Mouse (Mus musculus) heart, adult 2 months (tissue): ENCODE measurements around the gene Endov. TPM values are rescaled to one million over a fixed set of nuclear protein-coding genes. Genes with fewer than 3 reads are reported as not detected.
A peak's percentile ranks its signal among the peaks of the same experiment; 100 is the strongest.

Experiments used
- DNase-seq, 2 experiments: peaks; one replicate each; pipeline ENCODE4 v3.0.0; 2021
- H3K27ac ChIP-seq: fragments of 200-600 bp; 2 replicates; pipeline ENCODE4 v1.8.1; 2022
- H3K27me3 ChIP-seq: fragments of 200-500 bp; 2 replicates; pipeline ENCODE4 v1.6.1; 2012; ENCODE audit warnings: mild to moderate bottlenecking, low read length, inconsistent platforms, mixed read lengths; ENCODE audit not compliant: control insufficient read depth, insufficient read depth
- H3K36me3 ChIP-seq: fragments of 200-500 bp; 2 replicates; pipeline ENCODE4 v1.6.1; 2012; ENCODE audit warnings: low read length, inconsistent platforms; ENCODE audit not compliant: control insufficient read depth, insufficient read depth
- H3K4me1 ChIP-seq: fragments of 200-500 bp; 2 replicates; pipeline ENCODE4 v1.6.1; 2011; ENCODE audit warnings: low read length; ENCODE audit not compliant: control insufficient read depth, insufficient read depth
- H3K4me3 ChIP-seq: fragments of 200-600 bp; 2 replicates; pipeline ENCODE4 v1.8.1; 2022
- H3K79me2 ChIP-seq: fragments of 200-500 bp; replicated peaks from 2 replicates; pipeline ENCODE4 v1.6.1; 2012; ENCODE audit warnings: mild to moderate bottlenecking, inconsistent platforms, low read length, moderate library complexity, mixed read lengths; ENCODE audit not compliant: control insufficient read depth, insufficient read depth
- H3K9ac ChIP-seq: fragments of 200-500 bp; 2 replicates; pipeline ENCODE4 v1.6.1; 2012; ENCODE audit warnings: low read depth, mild to moderate bottlenecking, control low read depth, inconsistent platforms, low read length, mixed read lengths
- CTCF ChIP-seq: fragments of 200-600 bp; IDR thresholded peaks from 2 replicates; pipeline ENCODE4 v1.8.1; 2022; ENCODE audit warnings: antibody characterized with exemption, mild to moderate bottlenecking, moderate library complexity
- EP300 ChIP-seq: fragments of 200-500 bp; IDR thresholded peaks from 2 replicates; pipeline ENCODE4 v1.6.1; 2011; ENCODE audit warnings: low read depth, low read length, control low read depth; ENCODE audit not compliant: insufficient read depth
- POLR2A ChIP-seq: fragments of 200-500 bp; IDR thresholded peaks from 2 replicates; pipeline ENCODE4 v1.6.1; 2011; ENCODE audit warnings: mild to moderate bottlenecking, low read depth, low read length, control low read depth; ENCODE audit not compliant: insufficient read depth
- WGBS: fragments of 180-500 bp; shearing (Covaris S2); methylation state at CpG from one replicate; pipeline ENCODE4 v1.1.7; 2018; 5-methylcytosine and 5-hydroxymethylcytosine counted together
- intact Hi-C: fragments of 180-260 bp; cut with DNase I; formaldehyde crosslinking; loops from one replicate; pipeline ENCODE4 v1.15.1; 2025
- polyA plus RNA-seq: library from polyadenylated mRNA; depleted of rRNA; stranded (reverse); fragments of >200 nt; gene quantifications from 2 replicates; pipeline ENCODE4 v1.2.3, GENCODE M21; 2012
- total RNA-seq, 2 experiments: library from RNA; stranded (reverse); gene quantifications; 2 replicates each; pipeline ENCODE4 v1.2.3; 2021

Endov gene
- total and polyA plus RNA-seq, 3 experiments: 6.9 to 7.3 (median 6.9) TPM

DNA sequence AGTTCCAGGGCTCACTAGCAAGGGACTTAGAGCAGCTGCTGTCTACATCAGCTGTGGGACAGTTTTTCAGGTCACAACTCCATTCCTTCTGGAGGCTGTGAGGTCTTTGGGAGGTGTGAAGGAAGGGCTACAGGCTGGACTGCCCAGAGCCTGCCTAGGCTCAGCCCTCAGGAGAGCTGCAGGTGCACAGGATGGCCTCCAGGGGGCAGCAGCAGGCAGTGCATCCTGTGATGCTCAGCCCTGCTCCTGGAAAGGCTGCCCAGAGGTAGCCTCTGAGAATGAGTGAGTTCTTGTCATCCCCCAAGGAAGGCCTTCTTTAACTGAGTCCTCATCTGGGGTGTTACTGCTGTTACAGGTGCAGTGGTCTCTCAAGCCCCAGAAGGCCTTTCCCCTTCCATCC lies 12.5 kb downstream of the Endov start:
- H3K27me3 ChIP-seq: no peaks in the 10 kb centered on the region
- no peak overlapping the region for H3K4me3 ChIP-seq
- H3K79me2 ChIP-seq: no peaks in the 10 kb centered on the region
- no peak overlapping the region for H3K9ac ChIP-seq
- intact Hi-C loops: loop anchor here (1.0 to 5.0 kb wide), 4 partner anchors 115 to 489 kb away; no protein-coding TSS in a partner anchor
- TF ChIP-seq EP300 (peak; percentile 76), CTCF (no peak), POLR2A (no peak)
- DNase-seq: peak; percentile 58 to 78
- no peak overlapping the region for H3K27ac ChIP-seq
- no peaks in the 10 kb centered on the region for H3K36me3 ChIP-seq
- H3K4me1 ChIP-seq: no peaks in the 10 kb centered on the region

DNA sequence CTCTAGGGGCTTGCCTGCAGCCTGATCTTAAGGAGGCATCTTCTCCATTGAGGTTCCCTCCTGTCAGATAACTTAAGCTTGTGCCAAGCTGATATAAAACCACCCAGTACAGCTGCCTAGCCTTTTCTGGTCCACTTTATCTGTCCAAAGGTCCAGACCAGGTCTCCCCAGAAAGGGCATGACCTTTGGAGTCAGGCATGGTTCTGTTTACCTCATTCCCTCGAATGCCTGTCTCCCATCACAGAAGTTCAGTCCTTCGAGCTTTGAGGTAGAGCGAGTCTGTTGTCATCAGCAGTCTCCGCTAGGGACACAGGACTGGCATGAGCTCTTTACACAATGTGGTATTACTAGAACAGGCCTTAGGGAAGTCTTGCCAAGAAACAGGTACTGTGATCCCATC lies 15.2 kb downstream of the Endov start:
- WGBS: 86% methylated on average over 4 of the region's 4 CpGs
- Histone ChIP-seq H3K9ac (no peak overlapping the region), H3K36me3 (no peaks in the 10 kb centered on the region), H3K79me2 (no peaks in the 10 kb centered on the region), H3K27ac (no peak overlapping the region), H3K4me1 (no peaks in the 10 kb centered on the region), H3K27me3 (no peaks in the 10 kb centered on the region), H3K4me3 (no peak overlapping the region)
- intact Hi-C loops: no loop called here
- no peak for DNase-seq
- no peak for TF ChIP-seq POLR2A
- TF ChIP-seq EP300: no peak
- TF ChIP-seq CTCF: no peak

DNA sequence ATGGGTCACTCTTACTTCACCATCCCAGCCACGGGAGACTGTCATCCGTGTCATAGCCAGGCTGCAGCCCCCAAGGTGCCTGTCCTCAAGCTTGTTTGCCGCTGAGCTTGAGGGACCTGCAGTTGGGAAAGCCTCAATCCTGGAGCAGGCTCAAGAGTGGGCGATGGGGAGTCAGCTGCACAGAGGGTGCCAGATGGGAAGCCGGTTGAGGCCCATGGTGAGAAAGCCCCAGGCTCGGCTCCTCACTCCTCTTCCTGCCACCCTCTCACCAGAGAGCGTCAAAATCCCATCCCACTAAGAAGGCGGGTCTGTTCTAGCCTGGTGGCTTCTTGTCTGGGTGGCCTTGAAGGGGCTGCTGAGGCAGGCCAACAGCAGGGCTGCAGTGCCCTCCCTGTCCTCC lies 16.6 kb downstream of the Endov start:
- H3K9ac ChIP-seq: no peak overlapping the region
- H3K4me3 ChIP-seq: no peak overlapping the region
- H3K79me2 ChIP-seq: no peaks in the 10 kb centered on the region
- TF ChIP-seq POLR2A: no peak
- no peak for TF ChIP-seq EP300
- TF ChIP-seq CTCF: no peak
- no peak for DNase-seq
- no peaks in the 10 kb centered on the region for H3K4me1 ChIP-seq
- no peak overlapping the region for H3K27ac ChIP-seq
- WGBS: 85% methylated on average over 8 of the region's 8 CpGs
- no peaks in the 10 kb centered on the region for H3K36me3 ChIP-seq
- H3K27me3 ChIP-seq: no peaks in the 10 kb centered on the region
- intact Hi-C loops: no loop called here

DNA sequence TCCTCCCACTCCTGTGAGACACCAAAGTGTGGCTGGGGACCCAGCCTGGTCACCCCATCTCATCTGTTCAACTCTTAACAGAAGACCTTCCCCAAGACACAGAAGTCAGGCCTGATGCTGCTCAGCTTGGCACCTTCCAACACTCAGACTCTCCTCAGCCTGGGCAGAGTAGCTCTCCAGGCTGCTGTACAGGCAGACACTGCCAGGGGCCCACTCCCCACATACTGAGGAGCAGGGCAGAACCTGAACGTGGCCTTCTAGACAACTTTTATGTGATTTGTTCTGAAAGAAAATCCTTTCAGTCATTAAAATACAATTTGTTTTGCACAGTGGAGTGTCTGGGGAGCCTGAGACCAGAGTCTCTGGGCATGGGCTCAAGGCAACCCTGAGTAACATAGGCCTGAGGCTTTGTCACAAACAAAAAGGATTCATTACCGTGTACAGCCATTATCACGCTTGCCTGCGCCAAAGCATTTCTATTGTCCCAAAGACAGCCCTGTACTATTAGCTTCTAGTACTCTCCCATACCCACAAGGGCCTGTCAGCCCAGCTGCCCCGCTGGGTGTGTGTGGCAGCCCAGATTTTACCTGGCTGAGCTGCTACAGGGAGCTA lies 18.1 kb downstream of the Endov start:
- no peaks in the 10 kb centered on the region for H3K4me1 ChIP-seq
- H3K4me3 ChIP-seq: no peak overlapping the region
- intact Hi-C loops: no loop called here
- no peaks in the 10 kb centered on the region for H3K79me2 ChIP-seq
- no peaks in the 10 kb centered on the region for H3K36me3 ChIP-seq
- no peak for DNase-seq
- TF ChIP-seq EP300: no peak
- no peak for TF ChIP-seq POLR2A
- TF ChIP-seq CTCF: no peak
- 76% methylated on average over 5 of the region's 5 CpGs for WGBS
- no peaks in the 10 kb centered on the region for H3K27me3 ChIP-seq
- no peak overlapping the region for H3K27ac ChIP-seq
- no peak overlapping the region for H3K9ac ChIP-seq

DNA sequence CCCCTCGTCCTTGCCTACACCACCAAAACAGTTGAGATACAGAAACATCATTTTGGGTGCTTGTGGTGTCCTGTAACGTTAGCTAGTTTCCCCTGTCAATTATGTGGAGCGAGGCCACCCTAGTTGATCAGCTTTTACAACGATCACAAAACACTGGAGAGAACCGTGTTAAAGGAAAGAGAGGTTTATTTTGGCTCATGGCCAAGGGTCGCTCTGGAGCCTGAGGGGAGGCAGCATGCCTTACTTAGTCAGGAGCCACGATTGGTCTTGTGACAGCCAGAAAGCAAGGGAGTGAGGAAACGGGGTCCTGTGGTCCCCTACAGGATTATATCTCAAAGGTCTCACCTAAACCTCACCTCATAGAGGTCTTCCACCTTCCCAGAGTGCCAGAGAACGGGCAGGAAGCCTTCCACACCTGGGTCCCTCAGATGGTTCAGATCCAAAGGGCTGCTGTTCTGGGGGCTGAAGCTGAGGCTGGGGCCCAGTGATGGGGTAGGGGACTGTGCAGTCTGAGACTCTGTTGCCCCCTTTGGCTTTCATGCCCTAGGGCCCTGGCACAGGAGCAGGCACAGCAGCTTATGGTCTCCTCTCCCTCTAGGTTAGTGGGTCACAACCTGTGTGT lies 22.0 kb downstream of the Endov start:
- WGBS: 24% methylated on average over 9 of the region's 9 CpGs
- DNase-seq: no peak
- Histone ChIP-seq H3K79me2 (no peaks in the 10 kb centered on the region), H3K4me1 (no peaks in the 10 kb centered on the region), H3K36me3 (no peaks in the 10 kb centered on the region), H3K27me3 (no peaks in the 10 kb centered on the region), H3K27ac (no peak overlapping the region), H3K9ac (no peak overlapping the region), H3K4me3 (no peak overlapping the region)
- TF ChIP-seq EP300 (no peak), CTCF (no peak), POLR2A (no peak)
- intact Hi-C loops: no loop called here

DNA sequence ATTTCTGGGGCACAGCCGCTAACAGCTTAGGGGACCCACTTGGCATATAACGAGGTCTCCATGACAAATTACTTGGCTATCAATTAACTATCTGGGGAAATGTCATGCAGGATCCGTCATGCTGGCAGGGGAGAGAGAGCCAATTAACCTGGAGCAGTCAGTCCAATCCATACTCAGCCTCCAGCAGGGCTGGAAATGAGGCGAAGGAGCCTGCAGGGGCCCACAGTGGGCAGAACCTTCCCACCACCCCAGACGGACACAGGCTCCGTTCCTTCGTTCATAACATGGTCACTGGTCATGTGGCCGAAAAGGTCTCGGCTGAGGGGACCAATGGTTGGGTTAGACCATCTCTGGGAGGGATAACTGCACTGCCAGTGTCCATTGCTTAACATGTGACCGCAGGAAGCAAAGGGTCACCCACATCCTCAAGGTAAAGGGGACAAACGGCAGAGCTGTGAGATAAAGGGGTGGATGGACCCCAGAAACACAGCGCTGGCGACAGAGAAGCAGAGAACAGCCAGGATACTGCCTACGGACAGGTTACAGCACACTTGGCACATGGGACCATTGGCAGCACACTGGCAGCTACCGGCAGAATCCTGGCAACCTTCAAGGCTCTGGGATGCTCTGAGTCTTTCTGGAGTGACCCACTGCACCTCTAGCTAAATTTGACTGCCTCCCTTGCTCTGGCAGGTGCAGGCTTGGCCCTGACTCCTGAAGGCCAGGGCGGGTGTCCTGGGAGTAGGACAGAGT lies 23.1 kb downstream of the Endov start:
- TF ChIP-seq CTCF: no peak
- TF ChIP-seq POLR2A: no peak
- TF ChIP-seq EP300: no peak
- Histone ChIP-seq H3K4me3 (no peak overlapping the region), H3K36me3 (no peaks in the 10 kb centered on the region), H3K27ac (no peak overlapping the region), H3K79me2 (no peaks in the 10 kb centered on the region), H3K27me3 (no peaks in the 10 kb centered on the region), H3K4me1 (no peaks in the 10 kb centered on the region), H3K9ac (no peak overlapping the region)
- intact Hi-C loops: no loop called here
- no peak for DNase-seq
- 48% methylated on average over 16 of the region's 16 CpGs for WGBS
